Mouse (Mus musculus): Measurements from ENCODE around the gene Aqp3. TPM values are rescaled to one million over a fixed set of nuclear protein-coding genes. Genes with fewer than 3 reads are reported as not detected.
"Not testable (repeated sequence)": the region's sequence is repeated elsewhere in the genome, so short reads cannot be mapped to it uniquely, and the experiment has no call there.

Gene Aqp3
- total RNA-seq, 2 experiments from 2014 or later: not detected

DNA sequence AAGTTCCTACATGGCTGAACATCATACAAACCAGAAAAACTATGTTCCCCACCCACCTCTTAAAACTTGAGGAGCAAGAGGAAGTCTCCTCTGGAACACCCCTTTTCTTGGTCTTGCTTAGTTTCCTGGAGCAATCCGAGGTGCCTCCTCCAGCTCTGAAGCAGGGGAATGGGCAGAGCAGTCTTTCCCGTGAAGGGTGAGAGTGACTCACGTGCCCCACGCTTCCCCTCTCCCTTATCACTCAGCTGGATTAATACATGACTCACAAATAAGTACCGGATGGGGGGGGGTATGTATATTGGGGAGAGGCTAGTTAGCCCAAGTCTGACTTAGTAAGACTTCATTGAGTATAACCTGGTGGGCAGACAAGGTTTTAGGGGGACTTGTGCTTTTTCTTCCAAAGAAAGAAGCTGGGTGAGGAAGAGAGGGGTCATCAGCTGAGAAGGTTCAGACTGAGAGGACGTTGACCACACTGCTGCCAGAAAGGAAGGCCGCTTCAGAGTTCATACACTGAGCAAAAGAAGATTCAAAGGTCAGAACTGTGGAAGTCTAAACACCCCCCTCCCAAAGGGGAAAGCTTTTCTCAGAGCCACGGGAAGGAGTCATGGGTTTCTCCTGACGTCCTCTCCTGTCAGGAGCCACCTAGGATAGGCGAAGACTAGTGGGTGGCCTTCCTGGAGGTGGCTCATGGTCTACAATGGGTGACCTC lies 10.9 kb upstream of the Aqp3 start:
- no peak for DNase-seq (ENCODE audit: extremely low spot score in 1 of 2, low spot score in 1 of 2)

DNA sequence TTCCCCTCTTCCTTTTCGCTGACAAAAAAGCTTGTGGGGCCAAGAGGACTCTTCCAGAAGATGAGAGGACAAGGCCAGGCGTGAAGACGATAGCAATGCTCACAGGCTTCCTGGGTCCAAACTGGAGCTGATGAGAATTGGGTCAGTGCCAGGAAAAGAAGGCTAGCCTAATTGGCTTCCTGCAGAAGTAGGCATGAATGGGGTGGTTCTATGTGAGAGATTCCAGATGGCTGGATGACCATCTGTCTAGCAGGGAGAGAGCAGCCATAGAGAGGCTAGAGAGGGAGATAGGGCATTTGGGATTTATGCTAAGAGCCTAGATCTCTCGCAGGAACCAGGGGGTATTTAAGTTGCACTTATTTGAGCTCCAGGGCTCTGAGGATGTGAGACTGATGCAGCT lies 9.5 kb upstream of the Aqp3 start:
- no peak for DNase-seq (ENCODE audit: extremely low spot score in 1 of 2, low spot score in 1 of 2)

DNA sequence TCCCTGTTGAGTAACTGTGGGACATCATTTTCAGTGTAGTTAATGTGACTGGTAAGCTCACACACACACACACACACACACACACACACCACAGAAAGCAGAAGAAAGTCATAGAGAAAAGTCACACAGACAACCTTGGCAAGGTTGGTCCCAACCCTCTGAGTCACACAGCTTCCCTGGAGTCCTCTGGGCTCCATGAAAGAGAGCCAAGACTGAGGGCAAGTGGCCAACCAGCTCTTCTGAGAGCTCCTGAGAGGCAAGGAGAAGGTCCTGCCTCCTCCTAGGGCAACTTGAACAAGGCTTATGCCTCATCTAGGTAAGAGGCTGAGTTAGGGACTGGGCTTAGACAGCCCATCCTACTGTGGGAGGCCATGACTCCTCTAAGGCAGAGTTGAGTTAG lies 4.9 kb upstream of the Aqp3 start:
- DNase-seq (ENCODE audit: extremely low spot score in 1 of 2, low spot score in 1 of 2): no peak

DNA sequence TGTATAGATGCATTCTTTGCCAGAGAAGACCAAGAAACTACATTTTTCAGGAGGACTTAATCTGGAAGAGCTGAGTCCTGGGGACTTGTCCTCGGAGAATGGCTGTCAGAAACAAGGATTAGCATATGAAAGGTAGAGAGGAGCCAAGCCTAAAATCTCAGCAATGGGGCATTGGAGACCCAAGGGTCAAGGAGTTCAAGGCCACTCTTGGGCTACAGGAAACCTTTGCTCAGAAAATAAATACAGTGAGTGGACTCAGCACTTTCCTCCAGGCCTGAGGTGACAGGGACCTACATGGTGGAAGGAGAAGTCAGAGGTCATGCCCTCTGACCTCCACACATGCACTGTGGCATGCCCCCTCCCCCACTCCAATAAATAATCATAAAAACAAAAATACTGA lies 3.0 kb upstream of the Aqp3 start:
- no peak for DNase-seq (ENCODE audit: extremely low spot score in 1 of 2, low spot score in 1 of 2)

DNA sequence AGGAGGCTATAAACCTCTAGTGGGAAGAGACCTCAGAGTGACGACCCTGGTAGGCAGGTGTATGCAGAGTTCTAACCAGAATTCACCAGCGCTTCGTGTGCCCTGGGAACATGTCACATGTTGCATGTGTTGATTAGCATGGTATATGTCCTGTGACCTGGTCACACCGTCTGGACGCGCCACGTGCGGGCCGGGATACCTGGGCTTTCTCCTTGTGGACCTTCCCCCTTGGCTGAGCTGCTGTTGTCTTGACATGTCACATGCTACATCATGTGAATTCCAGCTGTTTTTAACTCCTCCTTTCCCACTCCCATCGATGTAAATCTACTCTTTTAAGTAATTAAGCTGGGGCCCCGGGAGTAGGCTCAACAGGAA lies 581 bp upstream of the Aqp3 start:
- no peak for DNase-seq (ENCODE audit: extremely low spot score in 1 of 2, low spot score in 1 of 2)

DNA sequence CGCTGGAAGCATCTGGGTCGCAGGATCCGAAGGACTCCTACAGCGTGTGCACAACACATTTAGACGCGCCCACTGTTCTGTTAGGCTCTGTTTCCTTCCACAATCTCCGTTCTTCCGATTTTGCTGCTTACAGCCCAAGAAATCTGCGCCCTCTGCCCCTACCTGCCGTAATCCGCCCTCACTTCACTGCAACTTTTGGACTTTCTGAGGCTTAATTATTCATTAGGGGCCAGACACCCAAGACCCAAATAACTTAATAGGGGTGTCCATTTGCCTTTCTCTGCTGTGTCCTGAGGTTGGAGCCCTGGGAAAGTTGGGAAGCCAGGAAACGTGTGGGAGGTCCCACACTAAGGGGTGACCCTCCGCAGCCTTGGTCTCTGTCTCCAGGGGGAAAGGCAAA lies 602 bp downstream of the Aqp3 start:
- no peak for DNase-seq (ENCODE audit: extremely low spot score in 1 of 2, low spot score in 1 of 2)

DNA sequence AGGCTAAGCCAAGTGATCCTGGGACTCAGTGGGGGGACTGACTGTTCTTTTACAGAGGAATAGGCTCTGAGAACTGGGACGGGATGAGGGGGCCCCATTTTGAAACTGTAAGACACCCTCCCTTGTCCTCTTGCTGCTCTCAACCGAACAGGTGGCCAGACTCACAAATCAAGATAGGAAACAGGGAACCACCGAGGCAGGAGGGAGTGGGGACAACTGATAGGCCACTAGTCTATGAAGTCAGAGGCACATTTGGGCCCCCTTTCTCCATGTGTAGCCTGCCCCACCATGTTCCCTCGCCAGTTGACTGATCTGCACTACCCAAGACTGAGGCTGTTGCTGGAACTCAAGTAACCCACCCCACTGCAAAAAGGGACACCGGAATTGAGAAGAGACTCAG lies 1.2 kb downstream of the Aqp3 start:
- no peak for DNase-seq (ENCODE audit: extremely low spot score in 1 of 2, low spot score in 1 of 2)

DNA sequence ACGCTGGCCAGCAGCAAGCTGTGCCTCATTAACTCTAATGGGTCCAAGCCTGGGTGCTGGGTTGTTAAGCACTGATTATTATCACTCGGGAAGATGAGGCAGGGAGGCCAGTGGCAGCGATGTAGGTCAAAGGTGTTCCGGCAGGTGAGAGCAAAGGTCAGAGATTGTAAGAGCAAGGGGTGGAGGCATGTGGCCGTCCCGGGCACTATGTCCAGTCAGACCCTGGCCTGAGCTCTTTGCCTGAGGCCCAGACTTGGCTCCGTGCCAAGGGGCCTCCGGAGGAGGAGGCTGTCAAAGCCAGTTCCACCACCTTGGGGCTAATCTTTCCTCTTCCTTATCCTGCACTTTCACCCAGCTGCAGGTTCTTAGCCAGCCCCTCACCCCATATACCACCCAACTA lies 1.8 kb downstream of the Aqp3 start:
- DNase-seq (ENCODE audit: extremely low spot score in 1 of 2, low spot score in 1 of 2): no peak

DNA sequence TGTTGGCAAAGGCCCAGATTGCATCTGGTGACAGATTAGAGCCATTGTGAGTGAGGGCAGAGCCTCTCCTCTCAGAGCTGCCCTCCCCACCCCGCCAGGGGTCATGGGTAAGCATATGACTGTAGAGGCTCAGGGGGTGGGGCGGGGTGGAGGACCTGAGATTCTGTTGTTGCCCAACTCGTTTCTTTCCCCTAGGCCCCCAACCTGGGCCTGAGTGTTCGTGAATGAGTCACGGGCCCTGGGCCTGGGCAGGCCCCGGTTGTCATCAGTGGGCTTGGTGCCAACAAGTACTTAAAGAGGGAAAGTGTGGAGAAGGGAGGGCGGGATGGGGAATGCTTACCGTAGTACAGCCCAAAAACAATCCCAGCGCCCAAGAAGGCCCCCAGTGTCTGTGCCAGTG lies 3.6 kb downstream of the Aqp3 start:
- DNase-seq (ENCODE audit: extremely low spot score in 1 of 2, low spot score in 1 of 2): no peak

DNA sequence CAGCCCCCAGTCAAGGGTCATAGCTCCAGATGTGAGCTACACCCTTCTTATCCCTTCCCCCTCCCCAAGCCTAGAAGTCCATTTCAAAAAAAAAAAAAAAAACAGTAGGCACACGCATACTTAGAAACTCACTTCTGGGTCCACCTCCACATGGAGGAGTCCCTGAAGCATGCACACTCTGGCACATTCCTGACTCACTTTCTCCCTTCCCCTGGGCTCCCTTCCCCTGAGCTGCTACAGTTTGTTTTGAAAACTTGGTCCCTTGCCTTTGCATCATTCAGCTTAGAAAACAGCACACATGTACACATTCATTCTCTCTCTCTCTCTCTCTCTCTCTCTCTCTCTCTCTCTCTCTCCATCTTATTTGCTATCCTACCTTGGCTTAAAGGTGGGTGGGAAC lies 5.0 kb downstream of the Aqp3 start:
- DNase-seq (ENCODE audit: extremely low spot score in 1 of 2, low spot score in 1 of 2): no peak

DNA sequence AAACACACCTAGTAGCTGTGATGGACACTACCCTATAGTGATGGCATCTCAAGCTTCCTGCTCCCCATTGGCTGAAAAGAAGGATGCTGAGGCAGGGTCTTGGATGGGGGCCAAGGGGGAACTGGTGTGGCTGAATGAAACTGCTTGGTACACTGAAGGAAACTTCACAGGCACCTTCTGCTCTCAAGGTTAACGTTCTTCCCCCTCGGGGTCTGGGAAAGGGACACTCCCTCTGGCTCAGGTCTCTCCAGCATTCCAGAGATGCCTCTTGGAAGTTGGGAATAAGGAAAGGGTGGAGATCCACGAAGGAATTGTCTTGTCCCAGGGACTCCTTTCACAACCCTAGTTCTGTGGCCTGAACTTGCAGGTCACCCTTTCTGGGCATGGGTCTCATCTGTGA lies 6.6 kb downstream of the Aqp3 start:
- DNase-seq (ENCODE audit: extremely low spot score in 1 of 2, low spot score in 1 of 2): no peak

DNA sequence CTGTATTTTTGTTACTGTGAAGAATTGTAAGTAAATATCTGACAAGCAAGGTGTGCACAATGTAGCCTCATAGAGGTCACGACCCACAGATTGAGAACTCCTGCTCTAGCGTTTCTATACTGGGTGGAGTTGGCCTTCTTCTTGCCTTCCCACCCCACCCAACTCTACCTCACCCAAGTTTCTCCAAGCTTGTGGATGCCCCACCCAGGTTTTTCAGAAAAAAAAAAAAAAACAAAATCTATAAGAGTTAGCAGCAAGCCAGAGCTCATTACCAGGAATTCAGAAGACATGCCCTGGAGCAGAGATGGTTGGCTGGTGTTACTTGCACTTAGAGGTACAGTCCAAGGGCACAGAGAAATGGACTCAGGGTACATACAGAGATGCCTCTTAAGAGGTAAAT lies 8.3 kb downstream of the Aqp3 start:
- no peak for DNase-seq (ENCODE audit: extremely low spot score in 1 of 2, low spot score in 1 of 2)

DNA sequence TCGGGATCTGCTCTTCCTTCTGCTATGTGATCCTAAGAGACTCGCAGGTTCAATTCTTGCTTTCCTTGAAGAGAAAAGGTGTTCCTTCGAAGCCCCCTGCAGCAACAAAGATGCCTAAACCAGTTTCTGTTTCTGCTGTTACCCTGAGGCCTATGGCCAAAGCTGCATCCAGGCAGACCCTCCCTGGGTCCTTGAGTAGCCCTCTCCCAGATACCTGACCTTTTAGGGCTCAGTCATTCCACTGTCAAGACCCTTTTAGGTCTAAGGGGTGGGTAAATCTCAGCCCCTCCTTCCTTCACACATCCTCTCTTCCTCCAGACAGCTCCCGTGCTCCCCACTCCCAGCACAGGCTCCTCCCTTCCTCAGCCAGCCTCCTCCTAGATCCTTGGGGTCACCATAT lies 8.8 kb downstream of the Aqp3 start:
- DNase-seq (ENCODE audit: extremely low spot score in 1 of 2, low spot score in 1 of 2): no peak

DNA sequence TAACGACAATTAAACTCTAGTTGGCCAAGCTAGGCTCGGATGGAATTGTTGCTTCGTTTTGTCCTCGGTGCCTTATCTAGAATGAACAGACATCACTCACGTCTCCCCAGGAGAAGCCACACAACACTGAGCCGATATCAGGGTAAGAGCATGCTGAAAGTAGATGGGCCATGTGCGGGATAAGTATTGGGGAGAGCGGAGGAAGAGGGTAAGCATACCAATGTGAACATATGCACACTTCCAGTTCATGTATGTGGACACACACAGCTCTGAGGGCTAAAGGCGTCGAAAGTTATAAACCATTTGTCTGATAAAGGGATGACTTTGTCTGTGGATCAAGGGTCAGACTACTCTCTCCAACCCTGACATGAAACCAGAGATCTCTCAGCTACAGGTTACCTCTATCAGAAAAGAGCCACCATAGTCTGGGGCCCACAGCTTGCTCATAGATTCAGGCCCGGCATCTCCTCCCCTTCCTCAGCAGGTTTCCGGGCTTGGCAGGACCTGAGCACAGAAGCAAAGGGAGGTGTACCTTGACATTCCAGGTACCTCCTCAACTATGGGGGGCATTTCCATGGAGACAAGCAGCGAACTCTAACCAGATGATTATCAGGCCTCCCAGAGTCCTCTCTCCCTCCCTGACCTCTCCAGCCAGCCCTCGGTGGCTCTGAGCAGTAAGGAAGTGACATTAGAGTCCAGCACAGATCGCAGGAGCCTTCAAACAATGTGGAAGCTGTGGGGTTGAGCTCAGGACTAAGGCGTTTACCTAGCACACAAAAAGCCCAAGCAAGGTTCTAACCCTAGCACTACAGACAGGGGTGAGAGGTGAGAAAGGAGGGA lies 10.3 kb downstream of the Aqp3 start:
- DNase-seq (ENCODE audit: extremely low spot score in 1 of 2, low spot score in 1 of 2): no peak

DNA sequence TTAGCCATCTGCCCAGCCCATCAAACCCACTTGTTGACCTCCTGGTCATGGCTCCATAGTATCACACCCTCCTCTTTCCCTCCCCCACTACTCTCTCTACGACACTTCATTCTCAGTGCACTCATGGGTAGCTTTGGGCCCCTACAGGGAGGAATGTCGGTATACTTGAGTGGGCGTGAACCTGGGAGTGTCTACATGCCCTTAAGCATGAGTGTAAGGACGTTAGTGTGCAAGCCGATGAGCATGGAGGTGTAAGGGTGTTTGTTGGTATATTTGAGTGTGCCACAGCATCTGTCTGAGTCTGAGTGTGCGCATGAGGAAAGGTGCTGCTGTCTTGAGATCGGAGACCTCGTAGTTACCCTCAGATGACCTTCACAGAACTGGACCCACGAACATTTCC lies 11.0 kb downstream of the Aqp3 start:
- no peak for DNase-seq (ENCODE audit: extremely low spot score in 1 of 2, low spot score in 1 of 2)

DNA sequence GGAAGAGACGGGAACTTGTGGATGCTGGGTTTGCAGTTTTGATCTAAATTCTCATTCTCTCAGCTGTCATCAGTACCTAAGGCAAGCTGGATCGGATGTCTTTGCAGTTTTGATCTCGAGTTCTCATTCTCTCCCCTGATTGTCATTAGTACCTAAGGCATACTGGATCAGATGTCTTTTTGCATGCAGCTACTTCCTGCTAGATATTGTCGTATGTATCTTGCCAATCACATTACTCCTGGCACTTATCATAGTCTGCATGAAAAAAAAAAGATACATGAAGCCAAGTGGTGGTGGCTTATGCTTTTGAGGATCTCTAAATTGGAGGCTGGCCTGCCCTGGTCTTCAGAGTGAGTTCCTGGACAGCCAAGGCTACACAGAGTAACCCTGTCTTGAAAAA lies 13.2 kb downstream of the Aqp3 start:
- no peak for DNase-seq (ENCODE audit: extremely low spot score in 1 of 2, low spot score in 1 of 2)

DNA sequence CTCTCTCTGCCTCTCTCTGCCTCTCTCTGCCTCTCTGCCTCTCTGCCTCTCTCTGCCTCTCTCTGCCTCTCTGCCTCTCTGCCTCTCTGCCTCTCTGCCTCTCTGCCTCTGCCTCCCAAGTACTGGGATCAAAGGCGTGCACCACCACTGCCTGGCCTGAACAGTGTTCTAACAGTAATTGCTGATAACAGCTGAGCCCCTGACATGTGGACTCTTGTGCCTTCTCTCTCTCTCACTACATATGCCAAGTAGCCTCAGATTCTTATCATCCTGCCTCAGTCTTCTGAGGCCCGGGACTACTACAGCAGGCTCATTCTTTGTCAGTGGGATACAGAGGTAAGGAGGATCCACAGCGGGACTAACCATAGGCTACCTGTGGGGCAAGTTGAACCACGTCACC lies 15.2 kb downstream of the Aqp3 start:
- not testable (repeated sequence) for DNase-seq (ENCODE audit: extremely low spot score in 1 of 2, low spot score in 1 of 2)

DNA sequence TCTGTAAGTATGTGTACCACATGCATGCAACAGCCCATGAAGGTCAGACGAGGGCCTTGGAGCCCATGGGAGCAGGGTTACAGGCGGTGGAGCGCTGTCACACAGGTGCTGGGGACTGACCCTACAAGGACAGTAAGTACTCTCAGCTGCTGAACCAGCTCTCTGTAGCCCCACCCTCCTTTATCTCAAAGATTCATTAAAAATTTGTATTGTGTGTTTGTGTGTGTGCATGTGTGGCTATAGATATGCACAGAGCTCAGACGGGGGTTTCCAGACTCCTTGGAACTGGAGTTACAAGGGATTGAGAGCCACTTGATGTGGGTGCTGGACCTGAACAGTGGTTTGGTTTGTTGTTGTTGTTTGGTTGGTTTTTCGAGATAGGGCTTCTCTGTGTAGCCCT lies 16.2 kb downstream of the Aqp3 start:
- DNase-seq (ENCODE audit: extremely low spot score in 1 of 2, low spot score in 1 of 2): no peak

DNA sequence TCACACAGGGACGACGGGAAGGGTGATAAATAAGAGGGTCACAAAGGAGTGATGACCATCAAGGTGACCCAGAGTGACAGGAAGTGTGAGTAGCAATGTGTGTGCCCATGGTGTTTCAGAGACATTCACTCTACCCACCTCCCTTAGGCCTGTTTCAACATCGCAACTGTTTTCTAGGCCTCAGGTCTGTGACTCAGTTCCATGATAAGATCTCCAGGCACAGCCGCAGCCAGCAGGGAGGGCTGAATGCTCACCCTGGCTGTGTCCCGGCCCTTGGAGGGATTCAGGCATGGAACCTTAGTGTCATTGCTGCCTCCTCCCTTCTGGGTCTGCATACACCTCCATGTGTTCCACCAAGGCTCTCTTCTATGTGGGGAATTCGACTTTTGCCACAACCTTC lies 19.3 kb downstream of the Aqp3 start:
- DNase-seq (ENCODE audit: extremely low spot score in 1 of 2, low spot score in 1 of 2): no peak

DNA sequence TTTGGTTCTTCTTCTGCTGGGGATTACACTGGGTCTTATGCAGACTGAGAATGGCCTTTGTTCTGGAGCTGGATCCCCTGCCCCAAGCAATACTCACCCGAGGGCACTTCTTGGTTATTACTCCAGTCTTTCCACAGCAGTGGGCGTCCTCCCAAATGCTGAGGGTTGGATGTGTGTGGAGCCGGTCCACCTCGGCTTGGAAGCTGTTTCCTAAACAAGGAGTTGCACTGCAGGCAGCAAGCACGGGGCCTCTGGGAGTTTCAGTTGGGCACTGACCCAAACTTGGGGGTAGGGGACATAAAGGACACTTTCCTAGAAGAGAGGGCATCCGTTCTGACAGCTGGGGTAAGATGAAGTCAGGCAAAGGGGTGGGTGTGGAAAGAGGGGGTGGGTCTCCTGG lies 23.5 kb downstream of the Aqp3 start:
- no peak for DNase-seq (ENCODE audit: extremely low spot score in 1 of 2, low spot score in 1 of 2)

DNA sequence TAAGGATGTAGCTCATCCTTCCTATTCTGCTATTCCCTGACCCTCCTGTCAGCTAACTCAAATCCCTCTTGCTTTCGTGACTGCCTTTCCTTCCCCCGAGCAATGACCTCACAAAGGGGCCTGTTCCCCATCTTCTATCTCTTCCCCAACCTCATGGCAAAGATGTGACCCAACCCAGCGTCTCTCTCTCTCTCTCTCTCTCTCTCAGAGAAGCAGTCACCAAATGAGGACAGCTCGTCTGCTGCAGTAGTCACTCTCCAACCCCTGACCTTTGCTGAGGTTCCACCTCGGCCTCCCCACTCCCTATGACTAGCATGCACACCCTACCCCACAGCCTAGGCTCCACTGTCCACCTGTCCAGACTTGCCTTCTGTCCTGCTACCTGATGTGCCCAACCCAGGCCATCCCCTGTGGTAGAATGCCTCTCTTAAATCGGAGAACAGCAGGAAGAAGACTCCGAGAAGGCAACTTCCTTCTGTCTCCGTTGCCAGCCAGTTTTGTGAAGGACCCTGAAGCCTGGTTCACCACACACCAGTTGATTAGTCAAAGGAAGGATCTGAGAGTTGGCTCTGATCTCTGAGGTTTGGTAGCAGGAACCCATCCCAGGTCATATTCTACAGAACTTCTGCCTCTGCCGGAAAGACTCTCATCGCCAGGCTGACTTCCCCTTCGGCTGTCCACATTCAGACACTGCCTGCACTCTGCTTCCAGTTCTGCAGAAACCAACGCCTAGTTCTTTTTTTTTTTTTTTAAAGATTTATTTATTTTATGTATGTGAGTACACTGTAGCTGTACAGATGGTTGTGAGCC lies 24.8 kb downstream of the Aqp3 start:
- DNase-seq (ENCODE audit: extremely low spot score in 1 of 2, low spot score in 1 of 2): no peak

All from layer of hippocampus, postnatal 25 days (tissue).